Mouse (Mus musculus): ENCODE results near the gene Pfkp.

DNA sequence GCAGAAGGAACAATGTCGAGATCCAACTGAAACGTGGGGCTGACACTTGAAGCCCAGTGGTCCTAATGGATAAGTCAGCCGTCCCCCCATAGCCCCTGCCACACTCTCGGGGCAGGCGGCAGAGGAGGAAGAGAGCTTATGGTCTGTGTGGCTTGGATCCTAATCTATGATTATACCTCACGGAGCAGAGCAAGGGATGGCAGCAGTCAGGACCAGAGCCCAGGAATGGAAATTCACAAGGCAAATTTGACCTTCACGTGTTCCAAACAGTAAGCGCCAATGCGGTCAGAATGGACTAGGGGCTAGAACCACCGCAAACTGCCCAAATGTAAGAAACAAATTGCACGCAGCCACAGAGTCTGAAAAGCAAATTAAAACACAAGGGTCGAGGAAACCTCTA lies 14.5 kb downstream of the Pfkp start:
- no peak for TF ChIP-seq GATA1 (IDR thresholded peaks at IDR 0.05; ENCODE audit: low read length)
- TF ChIP-seq TAL1 (IDR thresholded peaks at IDR 0.05; ENCODE audit: low read length): no peak

Measured in erythroblast, embryonic 14.5 days (primary cell).